Mouse (Mus musculus) retina, postnatal 1 day (tissue): ENCODE results near the gene Doc2g.

Experiments
- DNase-seq: peaks from one replicate; pipeline ENCODE4 v3.0.0-alpha.2; 2012

The Doc2g gene

DNA sequence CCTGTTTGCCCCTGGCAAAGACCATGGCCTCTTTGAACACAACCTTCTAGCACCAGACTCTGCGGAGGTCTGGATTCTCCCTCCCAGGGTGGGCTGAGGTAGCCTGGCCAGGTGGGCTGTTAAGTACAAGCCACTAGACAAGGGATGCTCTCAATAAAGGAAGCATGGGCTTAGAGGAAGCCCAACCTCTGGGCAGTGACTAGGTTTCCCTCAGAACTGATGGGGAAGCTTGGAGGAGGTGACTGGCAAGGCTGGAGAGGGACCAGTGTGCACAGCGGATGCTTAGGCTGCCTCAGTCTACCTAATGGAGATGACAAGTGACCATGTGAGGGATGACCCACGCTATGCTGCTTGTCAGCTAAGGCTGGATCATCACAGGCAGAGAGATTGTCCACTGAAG is 11.1 kb upstream of the Doc2g start:
- DNase-seq, result no peak

DNA sequence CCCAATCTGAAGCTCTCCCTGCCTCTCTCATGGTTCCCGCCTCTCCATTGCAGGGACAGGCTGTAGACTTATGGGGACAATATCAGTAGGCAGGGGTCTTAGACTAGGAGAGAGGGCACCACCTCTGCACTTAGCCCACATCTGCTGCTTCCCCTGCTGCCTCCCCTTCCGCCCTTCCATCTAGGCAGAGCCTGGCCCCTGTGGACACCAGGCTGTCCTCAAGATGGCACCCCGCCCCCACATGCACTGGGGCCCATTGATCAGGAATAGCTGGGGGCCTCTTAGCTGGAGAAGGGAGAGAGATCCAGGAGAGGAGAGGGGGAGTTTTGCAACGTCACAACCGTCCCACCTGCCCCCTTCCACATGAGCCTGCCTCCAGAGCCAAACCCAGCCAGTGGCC is 10.7 kb upstream of the Doc2g start, which contains the start of gene Tbx10:
Tbx10 (plus strand) TSS at position 337 of the 400 bp plus-strand sequence.
- DNase-seq, result no peak

DNA sequence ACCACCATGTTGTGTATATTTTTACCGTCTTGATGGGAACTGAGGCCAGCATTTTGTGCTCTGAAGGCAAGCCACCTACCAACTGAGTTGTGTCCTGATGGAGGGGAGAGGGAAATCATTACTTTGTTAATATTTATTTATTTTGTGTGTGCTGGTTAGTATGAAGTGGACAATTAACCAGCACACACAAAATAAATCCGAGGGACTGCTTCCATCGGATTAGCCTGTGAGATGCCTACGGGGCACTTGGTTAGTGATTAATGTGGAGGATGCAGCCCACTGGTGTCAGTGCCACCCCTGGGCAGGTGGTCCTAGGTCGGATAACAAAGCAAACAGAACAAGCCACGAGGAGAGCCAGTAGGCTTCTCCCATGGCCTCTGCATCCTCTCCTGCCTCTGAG is 8.2 kb upstream of the Doc2g start:
- DNase-seq, result no peak

DNA sequence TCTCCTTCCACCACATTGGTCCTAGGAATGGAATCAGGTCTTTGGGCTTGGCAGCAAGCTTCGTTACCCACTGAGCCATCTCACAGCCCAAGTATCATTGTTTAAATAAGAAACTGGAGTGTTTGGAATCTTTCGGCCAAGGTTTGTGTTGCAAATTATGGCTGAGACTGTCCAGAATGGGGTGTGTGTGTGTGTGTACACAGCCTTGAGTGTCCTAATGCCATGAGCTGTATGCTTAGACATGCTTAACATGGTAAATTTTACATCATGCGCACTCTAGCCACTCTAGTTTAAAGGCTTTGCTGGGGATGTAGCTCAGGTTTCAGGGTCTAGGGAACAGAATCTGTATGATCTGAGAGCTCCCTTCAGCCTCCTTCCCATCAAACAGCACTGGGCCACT is 7.6 kb upstream of the Doc2g start:
- no peak for DNase-seq

DNA sequence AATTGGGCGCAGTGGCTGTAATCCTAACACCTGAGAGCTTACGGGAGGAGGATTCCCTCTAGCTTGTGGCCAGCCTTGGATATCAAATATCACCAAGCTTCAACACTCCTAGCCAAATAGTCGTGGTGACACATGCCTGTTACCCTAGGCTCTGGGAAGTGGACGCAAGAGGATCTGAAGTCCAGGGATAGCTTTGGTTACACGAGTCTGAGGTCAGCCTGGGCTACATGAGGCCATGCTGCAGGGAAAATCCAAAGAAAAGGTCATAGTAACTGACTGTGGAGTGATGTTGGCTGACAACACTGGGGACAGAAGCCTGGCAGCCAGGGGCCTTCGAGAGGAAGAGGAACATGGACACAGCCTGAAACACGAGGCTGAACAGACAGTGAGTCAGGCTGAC is 7.0 kb upstream of the Doc2g start:
- DNase-seq, result no peak

- DNase-seq, result no peak
Observed at GRCm38 (mm10) chr19:3996747-3997146, 6.4 kb upstream of the Doc2g start.

GRCm38 (mm10) chr19:3997231-3997630 is 5.9 kb upstream of the Doc2g start:
- DNase-seq, result peak; percentile 21

DNA sequence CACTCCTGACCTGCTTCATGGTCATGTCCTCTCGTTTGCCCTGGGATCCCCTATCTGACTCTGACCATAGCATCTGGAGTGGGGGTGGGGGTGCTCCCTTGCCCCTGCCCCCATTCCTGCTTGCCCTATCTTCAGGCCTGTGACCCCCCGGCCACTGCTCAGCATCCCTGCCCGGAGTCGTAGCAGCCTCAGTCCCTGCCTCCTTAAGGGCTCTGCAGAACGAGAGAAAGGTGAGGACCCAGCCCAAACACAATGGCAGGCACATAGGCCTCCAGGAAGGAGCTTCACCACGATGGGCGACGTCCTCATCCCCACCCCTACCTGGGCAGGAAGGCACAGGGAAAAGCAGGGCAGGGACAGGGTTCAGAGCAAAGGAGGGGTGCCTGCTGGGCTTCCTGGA is 4.8 kb upstream of the Doc2g start:
- DNase-seq, result no peak

DNA sequence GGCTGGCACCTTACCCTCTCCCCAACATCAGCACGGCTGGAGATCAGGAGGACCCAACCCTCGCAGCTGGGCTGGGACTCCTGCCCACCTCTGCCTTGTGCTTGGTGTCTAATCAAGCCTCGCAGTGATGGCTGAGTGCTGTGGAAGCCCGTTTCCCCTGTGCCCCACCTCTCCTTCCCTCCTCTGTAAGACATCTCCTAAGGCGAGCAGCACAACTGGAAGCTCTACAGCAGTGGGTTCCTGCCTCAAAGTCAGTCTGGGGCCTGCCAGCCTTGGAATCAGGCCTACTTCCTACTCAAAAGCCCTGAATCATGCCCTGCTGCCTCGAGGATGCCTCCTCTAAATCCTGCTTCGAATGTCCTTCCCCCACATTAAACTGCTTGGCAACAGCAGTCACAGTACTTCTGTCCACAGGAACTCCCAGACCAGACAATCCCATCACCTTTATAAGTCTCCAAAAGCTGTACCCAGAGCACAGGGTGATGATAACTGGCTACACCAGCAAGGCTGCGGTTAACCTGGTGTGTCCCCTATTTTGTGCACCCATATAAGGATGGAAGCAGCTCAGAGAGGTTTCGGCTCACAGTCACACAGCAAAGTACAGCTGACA is 3.9 kb upstream of the Doc2g start:
- DNase-seq, result no peak

- DNase-seq, result peak; percentile 98
Observed at GRCm38 (mm10) chr19:4000119-4000900, 2.8 kb upstream of the Doc2g start, which contains the start of the genes Nudt8 and Gm49405. Gene Nudt8, plus strand, starts transcription at chr19:4000580. Gene Gm49405, plus strand, starts transcription at chr19:4000626.

DNA sequence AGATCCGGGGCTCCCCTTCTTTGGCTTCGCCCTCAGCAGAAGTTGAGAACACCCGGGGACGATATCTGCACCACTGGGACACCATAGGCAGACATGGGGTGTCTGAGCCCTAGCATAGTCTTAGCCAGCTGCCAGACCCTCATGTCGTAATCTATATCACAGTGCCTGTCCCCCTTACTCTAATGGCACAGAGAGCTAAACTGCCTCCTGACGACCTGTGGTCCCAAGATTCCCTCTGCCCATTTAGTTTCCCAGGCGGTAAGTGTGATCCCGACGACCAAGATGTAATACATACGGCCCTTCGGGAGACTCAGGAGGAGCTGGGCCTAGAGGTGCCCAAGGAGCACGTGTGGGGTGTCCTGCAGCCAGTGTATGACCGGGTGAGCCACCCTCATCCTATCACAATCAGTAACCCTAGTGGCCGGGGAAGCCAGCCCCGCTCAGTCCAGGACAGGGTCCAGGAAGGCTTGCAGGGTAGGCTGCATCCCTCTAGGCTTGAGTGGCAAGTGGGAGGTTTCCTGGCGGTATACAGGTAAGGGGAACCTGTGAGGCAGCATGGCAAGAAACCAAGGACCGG is 2.1 kb upstream of the Doc2g start:
- DNase-seq, result no peak

DNA sequence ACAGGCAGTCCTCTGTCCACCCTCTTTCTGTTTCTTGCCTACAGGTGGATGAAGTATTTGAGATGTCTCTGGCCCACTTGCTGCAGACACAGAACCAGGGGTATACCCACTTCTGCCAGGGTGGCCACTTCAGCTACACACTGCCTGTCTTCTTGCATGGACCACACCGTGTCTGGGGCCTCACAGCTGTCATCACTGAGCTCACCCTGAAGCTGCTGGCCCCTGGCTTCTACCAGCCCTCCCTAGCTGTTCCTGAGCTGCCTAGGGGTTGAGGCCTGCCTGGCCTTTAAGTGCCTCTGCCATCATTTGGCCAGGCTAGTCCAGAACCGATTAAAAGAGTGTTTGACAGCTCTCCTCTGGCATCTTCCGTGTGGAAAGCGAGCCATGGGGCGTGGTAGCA is 1.4 kb upstream of the Doc2g start:
- DNase-seq, result no peak

- DNase-seq, result no peak
Observed at GRCm38 (mm10) chr19:4003641-4004040, 528 bp downstream of the Doc2g start.

- DNase-seq, result no peak
Observed at GRCm38 (mm10) chr19:4004331-4004730, 1.2 kb downstream of the Doc2g start.

GRCm38 (mm10) chr19:4005091-4005490 is 2.0 kb downstream of the Doc2g start:
- DNase-seq, result no peak

GRCm38 (mm10) chr19:4005971-4006370 is 2.9 kb downstream of the Doc2g start:
- no peak for DNase-seq

DNA sequence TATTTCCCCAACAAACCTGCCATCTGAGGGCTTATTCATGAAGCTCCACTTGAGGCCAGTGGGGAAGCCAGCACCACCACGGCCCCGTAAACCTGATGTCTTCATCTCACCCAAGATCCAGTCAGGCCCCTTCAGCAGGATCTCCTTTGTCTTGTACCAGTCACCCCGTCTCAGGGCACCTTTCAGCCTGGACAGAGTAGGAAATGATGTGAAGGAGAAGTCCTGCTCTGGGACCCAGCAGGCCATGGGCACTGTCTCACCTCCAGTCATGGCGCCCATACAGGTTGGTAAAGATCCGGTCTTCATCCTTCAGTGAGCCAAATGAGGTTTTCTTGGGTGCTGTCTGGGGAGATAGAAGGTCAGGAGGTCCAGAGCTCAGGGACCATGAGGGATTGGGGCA is 8.0 kb downstream of the Doc2g start:
- DNase-seq, result no peak

- peak; percentile 100 for DNase-seq
Observed at GRCm38 (mm10) chr19:4012432-4013022, 9.4 kb downstream of the Doc2g start, which contains the start of gene Ndufv1. Gene Ndufv1, minus strand, starts transcription at chr19:4012806.

DNA sequence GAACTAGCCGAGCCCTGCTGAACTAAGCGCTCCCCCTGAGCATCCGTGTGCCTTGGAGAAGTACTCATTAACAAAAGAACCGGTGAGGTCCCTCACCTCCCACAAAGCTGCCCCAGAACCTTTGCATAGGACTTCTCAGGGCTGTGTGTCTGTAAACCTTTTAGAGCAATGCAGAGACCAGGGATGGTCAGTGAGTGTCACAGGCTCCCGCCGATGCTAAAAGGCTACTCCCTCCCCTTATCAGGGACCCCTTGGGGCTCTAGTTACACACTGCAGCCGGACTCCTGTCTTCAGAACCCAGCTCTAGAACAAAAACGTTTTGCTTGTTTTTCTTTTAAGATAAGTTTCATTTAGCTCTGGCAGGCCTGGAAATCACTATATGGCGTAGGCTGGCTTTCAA is 10.0 kb downstream of the Doc2g start:
- no peak for DNase-seq

DNA sequence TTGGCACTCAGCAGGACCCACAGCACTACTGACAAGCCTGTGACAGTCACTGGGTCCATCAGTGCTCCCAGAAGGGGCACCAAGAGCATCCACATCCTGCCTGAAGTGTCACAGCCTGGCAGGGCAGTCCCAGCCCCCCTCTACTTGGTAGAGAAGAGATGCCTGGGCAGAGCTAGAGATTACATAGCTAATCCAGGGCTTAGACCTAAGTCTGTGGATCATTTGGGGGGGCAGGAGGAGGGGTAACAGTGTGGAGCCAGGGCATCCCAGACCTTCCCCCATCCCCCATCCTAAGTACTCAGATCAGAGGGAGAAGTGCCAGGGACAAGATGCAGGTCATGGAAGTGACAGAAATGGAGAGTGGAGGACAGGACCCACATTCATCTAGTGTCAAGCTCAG is 11.7 kb downstream of the Doc2g start:
- DNase-seq, result peak; percentile 87

- DNase-seq, result no peak
Observed at GRCm38 (mm10) chr19:4015635-4016034, 12.5 kb downstream of the Doc2g start.

DNA sequence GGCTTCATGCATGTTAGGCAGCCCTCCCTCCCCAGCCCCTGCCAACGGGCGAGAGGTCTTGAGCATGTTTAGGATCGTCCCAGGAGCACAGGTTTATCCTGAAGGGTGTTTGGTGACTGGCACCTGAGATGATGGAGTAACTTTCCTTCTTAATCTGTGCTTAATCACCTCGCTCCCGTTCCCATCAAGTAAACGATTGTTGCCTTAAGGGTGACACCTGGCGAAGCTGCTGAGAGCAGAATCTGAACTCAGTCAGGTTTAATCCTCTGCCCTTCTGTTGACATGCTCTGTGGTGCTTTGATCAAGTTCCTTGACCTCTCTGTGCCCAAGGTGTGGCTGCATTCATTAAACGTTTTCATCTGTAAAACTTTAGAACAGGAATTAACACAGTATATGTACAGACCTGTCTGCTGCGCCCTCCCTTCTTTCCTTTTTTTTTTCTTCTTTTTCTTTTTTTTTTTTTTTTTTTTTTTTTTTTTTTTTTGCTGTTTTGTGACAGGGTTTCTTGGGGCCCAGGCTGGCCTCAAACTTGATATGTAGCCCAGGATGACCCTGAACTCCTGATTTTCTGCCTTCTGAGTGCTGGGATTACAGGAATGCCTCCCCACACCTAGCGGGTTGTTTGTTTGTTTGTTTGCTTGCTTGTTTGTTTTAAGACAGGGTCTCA is 14.9 kb downstream of the Doc2g start:
- no peak for DNase-seq
